Mouse (Mus musculus): ENCODE measurements around the gene Aym1. TPM values are rescaled to one million over a fixed set of nuclear protein-coding genes. Genes with fewer than 3 reads are reported as not detected.

Gene Aym1
- polyA plus RNA-seq, 1 experiment from 2014 or later, result not detected

- peaks cover 32% of the 10 kb centered on the region for H3K27me3 ChIP-seq (ENCODE audit: control insufficient read depth, insufficient read depth, low read depth, low read length)
- H3K9me3 ChIP-seq (replicated peaks; ENCODE audit: control insufficient read depth, low read length), result no peaks in the 10 kb centered on the region
- H3K4me3 ChIP-seq (ENCODE audit: low read depth, low read length), result no peak overlapping the region
- H3K4me2 ChIP-seq (ENCODE audit: low read depth, low read length), result no peak overlapping the region
- H3K9ac ChIP-seq (ENCODE audit: low read depth, low read length), result no peak overlapping the region
- H3K36me3 ChIP-seq (ENCODE audit: control insufficient read depth, insufficient read depth), result no peaks in the 10 kb centered on the region
- no peak for ATAC-seq (ENCODE audit: low read depth)
- H3K27ac ChIP-seq (ENCODE audit: low read length), result no peak overlapping the region
- 11% methylated on average over 7 of the region's 7 CpGs for WGBS (ENCODE audit: insufficient replicate concordance)
- no peaks in the 10 kb centered on the region for H3K4me1 ChIP-seq (ENCODE audit: control insufficient read depth, low read depth, low read length)
These were observed 7.9 kb upstream of the Aym1 start for GRCm38 (mm10) chr5:113349226-113349625.

- no peak overlapping the region for H3K27ac ChIP-seq (ENCODE audit: low read length)
- H3K27me3 ChIP-seq (ENCODE audit: control insufficient read depth, insufficient read depth, low read depth, low read length), result peaks cover 27% of the 10 kb centered on the region
- no peaks in the 10 kb centered on the region for H3K36me3 ChIP-seq (ENCODE audit: control insufficient read depth, insufficient read depth)
- 29% methylated on average over 7 of the region's 7 CpGs for WGBS (ENCODE audit: insufficient replicate concordance)
- H3K9ac ChIP-seq (ENCODE audit: low read depth, low read length), result no peak overlapping the region
- no peak overlapping the region for H3K4me2 ChIP-seq (ENCODE audit: low read depth, low read length)
- no peaks in the 10 kb centered on the region for H3K9me3 ChIP-seq (replicated peaks; ENCODE audit: control insufficient read depth, low read length)
- H3K4me3 ChIP-seq (ENCODE audit: low read depth, low read length), result no peak overlapping the region
- ATAC-seq (ENCODE audit: low read depth), result no peak
- no peaks in the 10 kb centered on the region for H3K4me1 ChIP-seq (ENCODE audit: control insufficient read depth, low read depth, low read length)
These were observed 7.3 kb upstream of the Aym1 start for GRCm38 (mm10) chr5:113349810-113350209.

- ATAC-seq (ENCODE audit: low read depth), result no peak
- peaks cover 13% of the 10 kb centered on the region for H3K27me3 ChIP-seq (ENCODE audit: control insufficient read depth, insufficient read depth, low read depth, low read length)
- WGBS (ENCODE audit: insufficient replicate concordance), result 61% methylated on average over 3 of the region's 3 CpGs
These were observed 5.3 kb upstream of the Aym1 start for GRCm38 (mm10) chr5:113351768-113352167.

DNA sequence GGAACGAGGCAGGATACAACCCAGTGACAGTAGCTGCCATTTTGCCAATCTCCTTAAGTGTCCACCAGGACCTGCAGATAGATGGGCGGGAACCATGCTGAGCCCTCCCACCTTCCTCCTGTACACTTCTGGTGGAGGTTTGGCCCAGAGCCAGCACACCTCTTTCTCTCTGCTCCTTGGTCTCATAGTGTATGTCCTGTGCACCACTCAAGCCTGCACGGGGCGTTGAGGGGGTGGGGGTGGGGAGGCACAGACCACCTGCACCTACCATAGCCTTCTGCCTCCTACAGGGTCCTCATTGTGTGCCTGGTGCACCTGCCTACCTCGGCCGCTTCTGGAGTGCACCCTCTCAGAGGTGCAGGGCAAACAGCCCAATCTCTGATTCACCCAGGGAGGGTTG, 4.5 kb upstream of the Aym1 start:
- H3K4me3 ChIP-seq (ENCODE audit: low read depth, low read length), result no peak overlapping the region
- H3K27ac ChIP-seq (ENCODE audit: low read length), result no peak overlapping the region
- no peaks in the 10 kb centered on the region for H3K4me1 ChIP-seq (ENCODE audit: control insufficient read depth, low read depth, low read length)
- peaks cover 9% of the 10 kb centered on the region for H3K27me3 ChIP-seq (ENCODE audit: control insufficient read depth, insufficient read depth, low read depth, low read length)
- H3K36me3 ChIP-seq (ENCODE audit: control insufficient read depth, insufficient read depth), result no peaks in the 10 kb centered on the region
- no peak overlapping the region for H3K4me2 ChIP-seq (ENCODE audit: low read depth, low read length)
- no peak overlapping the region for H3K9ac ChIP-seq (ENCODE audit: low read depth, low read length)
- WGBS (ENCODE audit: insufficient replicate concordance), result 60% methylated on average over 6 of the region's 6 CpGs
- no peaks in the 10 kb centered on the region for H3K9me3 ChIP-seq (replicated peaks; ENCODE audit: control insufficient read depth, low read length)
- no peak for ATAC-seq (ENCODE audit: low read depth)

More at GRCm38 (mm10) chr5:113351768-113352167, 5.3 kb upstream of the Aym1 start:
- Histone ChIP-seq H3K27ac (ENCODE audit: low read length) (no peak overlapping the region), H3K9me3 (replicated peaks; ENCODE audit: control insufficient read depth, low read length) (no peaks in the 10 kb centered on the region), H3K4me1 (ENCODE audit: control insufficient read depth, low read depth, low read length) (no peaks in the 10 kb centered on the region), H3K36me3 (ENCODE audit: control insufficient read depth, insufficient read depth) (no peaks in the 10 kb centered on the region), H3K9ac (ENCODE audit: low read depth, low read length) (no peak overlapping the region), H3K4me3 (ENCODE audit: low read depth, low read length) (no peak overlapping the region), H3K4me2 (ENCODE audit: low read depth, low read length) (no peak overlapping the region)

- H3K4me2 ChIP-seq (ENCODE audit: low read depth, low read length), result no peak overlapping the region
These were observed 2.8 kb upstream of the Aym1 start for GRCm38 (mm10) chr5:113354311-113354710.

DNA sequence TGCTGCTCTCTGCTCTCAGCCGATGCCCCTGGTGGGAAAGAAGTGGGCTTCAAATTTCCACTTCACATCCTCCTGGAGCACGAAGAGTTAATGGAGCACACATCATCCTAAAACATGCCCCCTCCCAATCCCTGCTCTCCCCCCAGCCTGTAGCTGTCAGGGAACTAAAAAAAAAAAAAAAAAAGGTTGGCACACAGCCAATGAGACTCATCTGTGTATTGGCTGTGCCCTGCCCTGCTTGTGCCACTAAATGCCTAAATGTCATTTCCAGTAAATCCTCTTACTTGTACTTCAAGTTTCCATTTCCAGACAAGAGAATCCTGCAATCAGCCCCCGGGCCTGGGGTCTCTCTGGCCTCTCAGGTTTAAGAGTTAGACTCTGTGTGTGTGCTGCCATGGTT, 562 bp downstream of the Aym1 start:
- Histone ChIP-seq H3K27ac (ENCODE audit: low read length) (no peak overlapping the region), H3K4me1 (ENCODE audit: control insufficient read depth, low read depth, low read length) (no peaks in the 10 kb centered on the region), H3K9me3 (replicated peaks; ENCODE audit: control insufficient read depth, low read length) (no peaks in the 10 kb centered on the region), H3K4me3 (ENCODE audit: low read depth, low read length) (no peak overlapping the region), H3K36me3 (ENCODE audit: control insufficient read depth, insufficient read depth) (no peaks in the 10 kb centered on the region), H3K27me3 (ENCODE audit: control insufficient read depth, insufficient read depth, low read depth, low read length) (no peaks in the 10 kb centered on the region), H3K4me2 (ENCODE audit: low read depth, low read length) (no peak overlapping the region), H3K9ac (ENCODE audit: low read depth, low read length) (no peak overlapping the region)
- 39% methylated on average over 3 of the region's 3 CpGs for WGBS (ENCODE audit: insufficient replicate concordance)
- ATAC-seq (ENCODE audit: low read depth), result no peak

More at GRCm38 (mm10) chr5:113354311-113354710, 2.8 kb upstream of the Aym1 start:
- WGBS (ENCODE audit: insufficient replicate concordance), result 41% methylated on average over 16 of the region's 16 CpGs
- Histone ChIP-seq H3K27me3 (ENCODE audit: control insufficient read depth, insufficient read depth, low read depth, low read length) (no peaks in the 10 kb centered on the region; the same call in 1 of the 2 replicates), H3K9ac (ENCODE audit: low read depth, low read length) (no peak overlapping the region), H3K4me1 (ENCODE audit: control insufficient read depth, low read depth, low read length) (no peaks in the 10 kb centered on the region), H3K27ac (ENCODE audit: low read length) (no peak overlapping the region), H3K9me3 (replicated peaks; ENCODE audit: control insufficient read depth, low read length) (no peaks in the 10 kb centered on the region), H3K4me3 (ENCODE audit: low read depth, low read length) (no peak overlapping the region), H3K36me3 (ENCODE audit: control insufficient read depth, insufficient read depth) (no peaks in the 10 kb centered on the region)
- ATAC-seq (ENCODE audit: low read depth), result no peak

GRCm38 (mm10) chr5:113358833-113359232, 1.7 kb downstream of the Aym1 start:
- no peak for ATAC-seq (ENCODE audit: low read depth)
- Histone ChIP-seq H3K9ac (ENCODE audit: low read depth, low read length) (no peak overlapping the region), H3K4me2 (ENCODE audit: low read depth, low read length) (no peak overlapping the region)

DNA sequence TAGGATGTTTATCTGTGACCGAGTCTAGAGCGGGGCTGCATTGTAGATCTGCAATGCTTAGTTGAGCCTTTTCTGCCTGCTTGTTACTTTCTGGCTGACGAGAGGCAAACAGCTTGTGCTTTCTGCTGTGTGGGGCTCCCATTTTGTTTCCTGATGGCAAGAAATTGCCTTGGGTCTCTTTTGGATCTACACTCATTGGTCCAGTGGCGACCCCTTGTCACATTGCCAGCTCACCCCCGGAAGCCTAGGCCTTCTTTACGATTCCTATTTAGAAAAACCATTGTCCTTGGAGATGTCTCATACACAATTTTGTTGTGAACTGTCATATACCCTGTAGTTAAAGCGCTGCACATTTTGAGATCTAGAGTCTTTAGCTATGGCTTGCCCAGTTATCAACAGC, 4.2 kb downstream of the Aym1 start:
- Histone ChIP-seq H3K9me3 (replicated peaks; ENCODE audit: control insufficient read depth, low read length) (no peaks in the 10 kb centered on the region), H3K27ac (ENCODE audit: low read length) (no peak overlapping the region), H3K27me3 (ENCODE audit: control insufficient read depth, insufficient read depth, low read depth, low read length) (no peaks in the 10 kb centered on the region), H3K9ac (ENCODE audit: low read depth, low read length) (no peak overlapping the region), H3K4me3 (ENCODE audit: low read depth, low read length) (no peak overlapping the region), H3K4me1 (ENCODE audit: control insufficient read depth, low read depth, low read length) (no peaks in the 10 kb centered on the region), H3K36me3 (ENCODE audit: control insufficient read depth, insufficient read depth) (no peaks in the 10 kb centered on the region), H3K4me2 (ENCODE audit: low read depth, low read length) (no peak overlapping the region)
- no peak for ATAC-seq (ENCODE audit: low read depth)
- 63% methylated on average over 7 of the region's 7 CpGs for WGBS (ENCODE audit: insufficient replicate concordance)

More at GRCm38 (mm10) chr5:113358833-113359232, 1.7 kb downstream of the Aym1 start:
- no peak overlapping the region for H3K4me3 ChIP-seq (ENCODE audit: low read depth, low read length)
- no peak overlapping the region for H3K27ac ChIP-seq (ENCODE audit: low read length)
- whole genome bisulfite sequencing (ENCODE audit: insufficient replicate concordance), result 6% methylated on average over 11 of the region's 11 CpGs
- H3K36me3 ChIP-seq (ENCODE audit: control insufficient read depth, insufficient read depth), result no peaks in the 10 kb centered on the region
- no peaks in the 10 kb centered on the region for H3K9me3 ChIP-seq (replicated peaks; ENCODE audit: control insufficient read depth, low read length)
- H3K27me3 ChIP-seq (ENCODE audit: control insufficient read depth, insufficient read depth, low read depth, low read length), result no peaks in the 10 kb centered on the region
- no peaks in the 10 kb centered on the region for H3K4me1 ChIP-seq (ENCODE audit: control insufficient read depth, low read depth, low read length)

GRCm38 (mm10) chr5:113362258-113362996, 5.3 kb downstream of the Aym1 start:
- Histone ChIP-seq H3K9ac (ENCODE audit: low read depth, low read length) (no peak overlapping the region), H3K27me3 (ENCODE audit: control insufficient read depth, insufficient read depth, low read depth, low read length) (no peaks in the 10 kb centered on the region), H3K36me3 (ENCODE audit: control insufficient read depth, insufficient read depth) (no peaks in the 10 kb centered on the region), H3K4me3 (ENCODE audit: low read depth, low read length) (no peak overlapping the region), H3K4me1 (ENCODE audit: control insufficient read depth, low read depth, low read length) (no peaks in the 10 kb centered on the region), H3K27ac (ENCODE audit: low read length) (no peak overlapping the region), H3K4me2 (ENCODE audit: low read depth, low read length) (no peak overlapping the region), H3K9me3 (replicated peaks; ENCODE audit: control insufficient read depth, low read length) (no peaks in the 10 kb centered on the region)
- WGBS (ENCODE audit: insufficient replicate concordance), result 58% methylated on average over 9 of the region's 9 CpGs
- no peak for ATAC-seq (ENCODE audit: low read depth)

Measured in liver, embryonic 16.5 days (tissue).